In the genomic region with DNA sequence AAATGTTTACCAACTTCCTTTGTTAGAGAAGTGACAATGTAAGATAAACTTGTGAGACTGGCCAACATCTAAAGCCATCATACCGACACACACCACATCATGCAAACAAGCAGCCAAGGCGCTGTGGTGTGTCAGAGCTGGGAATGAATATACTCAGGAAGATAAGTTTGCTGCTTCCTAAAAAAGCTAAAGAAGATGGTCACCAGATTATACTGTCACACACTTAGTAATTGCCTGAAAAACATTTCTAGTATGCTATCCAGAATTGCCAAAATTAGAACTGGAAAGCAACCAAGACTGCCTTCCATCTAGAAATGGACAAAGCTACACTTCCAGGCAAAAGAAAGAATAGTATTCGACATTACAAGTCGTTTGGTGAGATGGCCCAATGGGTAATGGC, we compare ENCODE assay signal across 24 mouse cellular contexts.
DNase-seq lines count a peak whose midpoint lies in the region; ATAC-seq and TF ChIP-seq lines count a peak whose summit lies in the region.
"Had no signal": no experiment of that assay in that cellular context is flagged by ENCODE, and none has a peak within 500 bp of the region (broad histone marks: within the 10 kb centered on the region; RNA-seq: fewer than 3 reads in every experiment).

No protein-coding gene starts in this region.

- no peak for TF ChIP-seq EP300 in heart, adult 2 months (IDR thresholded peaks at IDR 0.05; ENCODE audit: insufficient read depth, low read depth, low read length)

- H3K4me3 ChIP-seq in heart, adult 2 months = no peak overlapping the region
- no peak overlapping the region for H3K4me3 ChIP-seq in heart, embryonic 11.5 days (ENCODE audit: low read depth, low read length)
- H3K4me3 ChIP-seq in lung, embryonic 14.5 days (ENCODE audit: low read depth, low read length) = no peak overlapping the region
- no peak overlapping the region for H3K4me3 ChIP-seq in lung, adult 2 months (replicated peaks; ENCODE audit: extremely low read depth, low read depth, low read length)
- H3K4me3 ChIP-seq: embryonic facial prominence, embryonic 10.5 days; embryonic facial prominence, embryonic 12.5 days; forebrain, embryonic 13.5 days; forebrain, embryonic 15.5 days had no signal

- no peaks in the 10 kb centered on the region for H3K27me3 ChIP-seq in heart, adult 2 months (ENCODE audit: control insufficient read depth, insufficient read depth, low read length)
- H3K27me3 ChIP-seq in heart, embryonic 11.5 days (ENCODE audit: control insufficient read depth, insufficient read depth, low read length) = no peaks in the 10 kb centered on the region
- no peaks in the 10 kb centered on the region for H3K27me3 ChIP-seq in lung, embryonic 14.5 days (ENCODE audit: insufficient read depth, low read length)
- H3K27me3 ChIP-seq: CH12.LX; embryonic facial prominence, embryonic 12.5 days; forebrain, embryonic 13.5 days; forebrain, embryonic 15.5 days; Patski had no signal

- H3K9ac ChIP-seq in heart, adult 2 months (ENCODE audit: low read depth, low read length) = no peak overlapping the region
- H3K9ac ChIP-seq in heart, embryonic 11.5 days (ENCODE audit: low read depth, low read length) = no peak overlapping the region
- H3K9ac ChIP-seq in lung, embryonic 14.5 days = no peak overlapping the region
- H3K9ac ChIP-seq: embryonic facial prominence, embryonic 12.5 days; forebrain, embryonic 13.5 days; forebrain, embryonic 15.5 days had no signal

- WGBS in heart, adult 2 months = 41% methylated on average over 4 of the region's 4 CpGs
- 81% methylated on average over 4 of the region's 4 CpGs for WGBS in heart, embryonic 11.5 days (ENCODE audit: insufficient replicate concordance)
- 83% methylated on average over 4 of the region's 4 CpGs for WGBS in lung, embryonic 14.5 days
- WGBS in lung, adult 2 months = 77% methylated on average over 4 of the region's 4 CpGs

- peak; percentile 66 for ATAC-seq in frontal cortex, adult (ENCODE audit: low TSS enrichment)
- ATAC-seq in heart, embryonic 11.5 days (replicated peaks; ENCODE audit: insufficient number of reproducible peaks, low FRiP score, low TSS enrichment) = no peak
- ATAC-seq in lung, embryonic 14.5 days (ENCODE audit: insufficient read depth) = no peak
- ATAC-seq: activated CD4-positive, CD25-positive, alpha-beta regulatory T cell, adult 4 months; CD4-positive, CD25-positive, alpha-beta regulatory T cell, adult 4 months; forebrain, embryonic 13.5 days; forebrain, embryonic 15.5 days; Patski had no signal

- no peak overlapping the region for H3K4me2 ChIP-seq in heart, embryonic 11.5 days
- no peak overlapping the region for H3K4me2 ChIP-seq in lung, embryonic 14.5 days
- H3K4me2 ChIP-seq: embryonic facial prominence, embryonic 12.5 days; forebrain, embryonic 13.5 days; forebrain, embryonic 15.5 days had no signal

- intact Hi-C loops in heart, adult 2 months (cut with DNase I) = no loop called here

- H3K36me3 ChIP-seq in heart, adult 2 months (ENCODE audit: control insufficient read depth, insufficient read depth, low read length) = peaks cover 5% of the 10 kb centered on the region
- H3K36me3 ChIP-seq in heart, embryonic 11.5 days (ENCODE audit: control insufficient read depth, insufficient read depth, low read length) = no peaks in the 10 kb centered on the region
- no peaks in the 10 kb centered on the region for H3K36me3 ChIP-seq in lung, embryonic 14.5 days (ENCODE audit: insufficient read depth)
- H3K36me3 ChIP-seq: embryonic facial prominence, embryonic 10.5 days; embryonic facial prominence, embryonic 12.5 days; forebrain, embryonic 15.5 days; G1E had no signal

- H3K27ac ChIP-seq in heart, adult 2 months = peak overlapping the region; percentile 33; the same call in 1 of the 2 replicates
- H3K27ac ChIP-seq in heart, embryonic 11.5 days (ENCODE audit: low read depth, low read length) = no peak overlapping the region
- H3K27ac ChIP-seq in lung, embryonic 14.5 days (ENCODE audit: low read depth) = no peak overlapping the region
- H3K27ac ChIP-seq: embryonic facial prominence, embryonic 10.5 days; embryonic facial prominence, embryonic 12.5 days; forebrain, embryonic 13.5 days; forebrain, embryonic 15.5 days had no signal

- peaks cover 5% of the 10 kb centered on the region for H3K4me1 ChIP-seq in heart, adult 2 months (ENCODE audit: control insufficient read depth, insufficient read depth, low read length)
- no peaks in the 10 kb centered on the region for H3K4me1 ChIP-seq in heart, embryonic 11.5 days (ENCODE audit: control insufficient read depth, insufficient read depth, low read length)
- no peaks in the 10 kb centered on the region for H3K4me1 ChIP-seq in lung, embryonic 14.5 days (ENCODE audit: insufficient read depth)
- no peaks in the 10 kb centered on the region for H3K4me1 ChIP-seq in lung, adult 2 months (ENCODE audit: control insufficient read depth, insufficient read depth, low read length)
- H3K4me1 ChIP-seq: embryonic facial prominence, embryonic 12.5 days; forebrain, embryonic 13.5 days; forebrain, embryonic 15.5 days had no signal

- H3K79me2 ChIP-seq in heart, adult 2 months (replicated peaks; ENCODE audit: control insufficient read depth, insufficient read depth, low read length) = peaks cover 3% of the 10 kb centered on the region; the same call in 1 of the 2 replicates

- no peak for TF ChIP-seq POLR2A in heart, adult 2 months (IDR thresholded peaks at IDR 0.05; ENCODE audit: insufficient read depth, low read depth, low read length)
- TF ChIP-seq POLR2A in lung, adult 2 months (IDR thresholded peaks at IDR 0.05; ENCODE audit: borderline replicate concordance, extremely low read depth, low read depth, low read length) = no peak

- H3K9me3 ChIP-seq in heart, embryonic 11.5 days (replicated peaks; ENCODE audit: control insufficient read depth, low read length) = no peaks in the 10 kb centered on the region
- no peaks in the 10 kb centered on the region for H3K9me3 ChIP-seq in lung, embryonic 14.5 days (ENCODE audit: low read depth, low read length)
- H3K9me3 ChIP-seq: embryonic facial prominence, embryonic 10.5 days; embryonic facial prominence, embryonic 12.5 days; forebrain, embryonic 13.5 days; forebrain, embryonic 15.5 days had no signal

- no peak for DNase-seq in frontal cortex, postnatal 14 days (ENCODE audit: low spot score in 2 of 2)
- DNase-seq in heart, adult 2 months = no peak
- DNase-seq in lung, embryonic 14.5 days = peak; percentile 26
- no peak for DNase-seq in lung, adult 2 months
- DNase-seq: adrenal gland, adult 8-10 months; adrenal gland, postnatal 14 days; adrenal gland, postnatal 36 days; B cell, adult 2 months; cerebellum, adult 11-12 months; cerebellum, adult 2 months; cerebellum, adult 9-10 months; cerebellum, postnatal 10 days; cerebellum, postnatal 25 days had no signal

- TF ChIP-seq CTCF in heart, adult 2 months (IDR thresholded peaks at IDR 0.05) = no peak
- no peak for TF ChIP-seq CTCF in lung, embryonic 14.5 days (IDR thresholded peaks at IDR 0.05; ENCODE audit: low read depth)
- no peak for TF ChIP-seq CTCF in lung, adult 2 months (IDR thresholded peaks at IDR 0.05; ENCODE audit: insufficient read depth, low read length)
